Mouse (Mus musculus): ENCODE results near the gene Hemk1. TPM values are rescaled to one million over a fixed set of nuclear protein-coding genes. Genes with fewer than 3 reads are reported as not detected.
"Not testable (repeated sequence)": the region's sequence is repeated elsewhere in the genome, so short reads cannot be mapped to it uniquely, and the experiment has no call there.

The Hemk1 gene
- total RNA-seq, 2 experiments from 2014 or later: 19.5 to 23.7 TPM

GRCm38 (mm10) chr9:107309600-107309999 lies 28.6 kb downstream of the Hemk1 start:
- DNase-seq (ENCODE audit: low spot score in 2 of 2): no peak

GRCm38 (mm10) chr9:107309171-107309570 lies 29.0 kb downstream of the Hemk1 start:
- no peak for DNase-seq (ENCODE audit: low spot score in 2 of 2)

GRCm38 (mm10) chr9:107308346-107309000 lies 29.7 kb downstream of the Hemk1 start:
- no peak for DNase-seq (ENCODE audit: low spot score in 2 of 2)

GRCm38 (mm10) chr9:107307886-107308285 lies 30.3 kb downstream of the Hemk1 start:
- no peak for DNase-seq (ENCODE audit: low spot score in 2 of 2)

GRCm38 (mm10) chr9:107307099-107307872 lies 30.9 kb downstream of the Hemk1 start:
- no peak for DNase-seq (ENCODE audit: low spot score in 2 of 2)

- not testable (repeated sequence) for DNase-seq (ENCODE audit: low spot score in 2 of 2)
These were observed 31.5 kb downstream of the Hemk1 start for GRCm38 (mm10) chr9:107306673-107307072.

- no peak for DNase-seq (ENCODE audit: low spot score in 2 of 2)
These were observed 32.3 kb downstream of the Hemk1 start for GRCm38 (mm10) chr9:107305601-107306542.

GRCm38 (mm10) chr9:107305012-107305411 lies 33.1 kb downstream of the Hemk1 start:
- DNase-seq (ENCODE audit: low spot score in 2 of 2): no peak

- DNase-seq (ENCODE audit: low spot score in 2 of 2): no peak
These were observed 33.8 kb downstream of the Hemk1 start for GRCm38 (mm10) chr9:107304383-107304782.

GRCm38 (mm10) chr9:107303900-107304299 lies 34.2 kb downstream of the Hemk1 start:
- no peak for DNase-seq (ENCODE audit: low spot score in 2 of 2)

GRCm38 (mm10) chr9:107303121-107303820 lies 34.9 kb downstream of the Hemk1 start:
- DNase-seq (ENCODE audit: low spot score in 2 of 2): no peak

GRCm38 (mm10) chr9:107302592-107302991 lies 35.6 kb downstream of the Hemk1 start:
- DNase-seq (ENCODE audit: low spot score in 2 of 2): no peak

- DNase-seq (ENCODE audit: low spot score in 2 of 2): no peak
These were observed 36.4 kb downstream of the Hemk1 start for GRCm38 (mm10) chr9:107301554-107302331.

GRCm38 (mm10) chr9:107300224-107300973 lies 37.8 kb downstream of the Hemk1 start:
- no peak for DNase-seq (ENCODE audit: low spot score in 2 of 2)

- no peak for DNase-seq (ENCODE audit: low spot score in 2 of 2)
These were observed 38.4 kb downstream of the Hemk1 start for GRCm38 (mm10) chr9:107299783-107300182.

GRCm38 (mm10) chr9:107298876-107299275 lies 39.3 kb downstream of the Hemk1 start:
- no peak for DNase-seq (ENCODE audit: low spot score in 2 of 2)

- no peak for DNase-seq (ENCODE audit: low spot score in 2 of 2)
These were observed 39.9 kb downstream of the Hemk1 start for GRCm38 (mm10) chr9:107298059-107298780.

GRCm38 (mm10) chr9:107297658-107298057 lies 40.5 kb downstream of the Hemk1 start:
- DNase-seq (ENCODE audit: low spot score in 2 of 2): no peak

- no peak for DNase-seq (ENCODE audit: low spot score in 2 of 2)
These were observed 41.1 kb downstream of the Hemk1 start for GRCm38 (mm10) chr9:107297059-107297458.

Data from adrenal gland, postnatal 4 days (tissue).